In genomic region chr12:73609262-73609661, GRCm38 (mm10) we compare ENCODE assay signal across 23 mouse cellular contexts. TPM values are rescaled to one million over a fixed set of nuclear protein-coding genes. Genes with fewer than 3 reads are reported as not detected.
DNase-seq lines count a peak whose midpoint lies in the region; ATAC-seq and TF ChIP-seq lines count a peak whose summit lies in the region.
"Had no signal": no experiment of that assay in that cellular context is flagged by ENCODE, and none has a peak within 500 bp of the region (broad histone marks: within the 10 kb centered on the region; RNA-seq: fewer than 3 reads in every experiment).

No protein-coding gene starts in this region.

- no peak overlapping the region for H3K4me3 ChIP-seq in thymus, adult 2 months (ENCODE audit: control insufficient read depth, insufficient read depth, low read length)
- H3K4me3 ChIP-seq: embryonic facial prominence, embryonic 12.5 days; embryonic facial prominence, embryonic 15.5 days; heart, adult 2 months; heart, embryonic 10.5 days; heart, embryonic 13.5 days; hindbrain, embryonic 15.5 days; intestine, embryonic 15.5 days had no signal

- no peak for TF ChIP-seq CTCF in thymus, adult 2 months (IDR thresholded peaks at IDR 0.05; ENCODE audit: borderline replicate concordance, control insufficient read depth, extremely low read depth, insufficient read depth, low read length, poor library complexity)

- 62% methylated on average over 3 of the region's 3 CpGs for WGBS in thymus, adult 2 months

- TF ChIP-seq POLR2A in thymus, adult 2 months (IDR thresholded peaks at IDR 0.05; ENCODE audit: control insufficient read depth, extremely low read depth, insufficient read depth, low read length, poor library complexity): no peak

- peak; percentile 54 for DNase-seq in CD4-positive, CD25-positive, alpha-beta regulatory T cell, adult 2 months (ENCODE audit: low read depth, low spot score)
- no peak for DNase-seq in thymus, adult 2 months
- no peak for DNase-seq in thymus, postnatal 36 days
- peak; percentile 50 for DNase-seq in naive thymus-derived CD4-positive, alpha-beta T cell, adult 2 months (ENCODE audit: low read depth)
- DNase-seq in cerebellum, adult 18-20 months: no peak
- DNase-seq: adrenal gland, adult 8-10 months; adrenal gland, postnatal 25 days; cerebellum, adult 2 months; cerebellum, adult 9-11 months; cerebellum, postnatal 25 days; forebrain, postnatal 0 days; gastrocnemius, postnatal 36 days; heart, adult 2 months; heart, postnatal 14 days; heart, postnatal 4 days had no signal

- no peaks in the 10 kb centered on the region for H3K27me3 ChIP-seq in thymus, adult 2 months (ENCODE audit: control insufficient read depth, insufficient read depth, low read length)
- H3K27me3 ChIP-seq: embryonic facial prominence, embryonic 12.5 days; embryonic facial prominence, embryonic 15.5 days; heart, embryonic 13.5 days; hindbrain, embryonic 15.5 days; intestine, embryonic 15.5 days had no signal

- no peak for ATAC-seq in CD4-positive, CD25-positive, alpha-beta regulatory T cell, adult 4 months
- ATAC-seq: forebrain, embryonic 14.5 days; forebrain, postnatal 0 days; intestine, embryonic 15.5 days had no signal

- H3K36me3 ChIP-seq in thymus, adult 2 months (ENCODE audit: control insufficient read depth, insufficient read depth, low read length): no peaks in the 10 kb centered on the region
- H3K36me3 ChIP-seq: embryonic facial prominence, embryonic 12.5 days; embryonic facial prominence, embryonic 15.5 days; heart, embryonic 10.5 days; heart, embryonic 13.5 days; hindbrain, embryonic 15.5 days; intestine, embryonic 15.5 days had no signal

- peaks cover 75% of the 10 kb centered on the region for H3K4me1 ChIP-seq in thymus, adult 2 months (replicated peaks; ENCODE audit: control insufficient read depth, insufficient read depth, low read length)

- H3K27ac ChIP-seq in thymus, adult 2 months (ENCODE audit: control insufficient read depth, insufficient read depth, low read length): peak overlapping the region; percentile 94; the same call in 1 of the 2 replicates
- H3K27ac ChIP-seq: embryonic facial prominence, embryonic 12.5 days; embryonic facial prominence, embryonic 15.5 days; heart, adult 2 months; heart, embryonic 13.5 days; hindbrain, embryonic 15.5 days; intestine, embryonic 15.5 days had no signal

RNA-seq across cellular contexts. Expression of gene Prkch, which starts 24.7 kb away (rescaled TPM):
- polyA plus RNA-seq in CD4-positive, CD25-positive, alpha-beta regulatory T cell, adult 4 months (2017; shearing (Covaris generic)): 10 to 100 TPM; 73.0 to 76.1 TPM
- 43.1 and 45.5 TPM in 2 replicates for polyA plus RNA-seq in thymus, adult 2 months (2012; rRNA removed)

Comparison
In these comparisons a context has a peak if more than half of its experiments do, and no peak if none do; other contexts are left out.
1. DNase-seq: peak in CD4-positive, CD25-positive, alpha-beta regulatory T cell, adult 2 months (single experiment) and naive thymus-derived CD4-positive, alpha-beta T cell, adult 2 months (single experiment); none in thymus, adult 2 months (single experiment), thymus, postnatal 36 days (0 of 2) and cerebellum, adult 18-20 months (0 of 2).